Mouse (Mus musculus): Measurements from ENCODE around the gene Plxnb2.

GRCm38 (mm10) chr15:89180081-89180541, 477 bp downstream of the Plxnb2 start:
- no peak for TF ChIP-seq POLR2A (IDR thresholded peaks at IDR 0.05; ENCODE audit: borderline replicate concordance, extremely low read depth, low read depth, low read length)
- TF ChIP-seq CTCF (IDR thresholded peaks at IDR 0.05; ENCODE audit: insufficient read depth, low read length) = no peak

Data from lung, adult 2 months (tissue).